Mouse (Mus musculus) cerebellum, postnatal 4 days (tissue): Measurements from ENCODE around the gene Ankrd37.

ENCODE experiments used
- DNase-seq, 2 experiments: peaks; one replicate each; pipeline ENCODE4 v3.0.0; 2022; ENCODE audit warnings: low spot score in 2 of 2, mixed read lengths in 1 of 2

Gene Ankrd37

DNA sequence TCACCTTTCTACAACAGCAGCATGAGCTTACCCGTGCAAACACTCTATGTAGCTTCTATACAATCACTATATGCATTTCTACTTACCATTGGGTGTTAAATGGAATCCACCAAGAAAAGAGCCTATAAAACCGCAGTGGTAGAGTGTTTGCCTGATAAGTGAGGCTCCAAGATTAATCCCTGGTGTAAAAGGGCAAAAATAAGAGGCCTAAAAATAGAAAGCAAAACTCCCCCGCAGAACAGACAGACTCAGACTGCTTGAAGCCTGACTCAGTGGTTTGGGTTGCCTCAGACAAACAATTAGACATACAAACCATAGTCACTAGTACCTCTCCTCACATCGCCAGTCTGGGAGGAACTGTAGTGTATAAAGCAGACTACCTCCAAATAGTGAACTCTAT lies at the start of gene Ankrd37:
Ankrd37 (minus strand) TSS at position 112 of the 400 bp plus-strand sequence.
- DNase-seq = no peak

GRCm38 (mm10) chr8:46040260-46040659 lies 34.8 kb upstream of the Ankrd37 start:
- no peak for DNase-seq

DNA sequence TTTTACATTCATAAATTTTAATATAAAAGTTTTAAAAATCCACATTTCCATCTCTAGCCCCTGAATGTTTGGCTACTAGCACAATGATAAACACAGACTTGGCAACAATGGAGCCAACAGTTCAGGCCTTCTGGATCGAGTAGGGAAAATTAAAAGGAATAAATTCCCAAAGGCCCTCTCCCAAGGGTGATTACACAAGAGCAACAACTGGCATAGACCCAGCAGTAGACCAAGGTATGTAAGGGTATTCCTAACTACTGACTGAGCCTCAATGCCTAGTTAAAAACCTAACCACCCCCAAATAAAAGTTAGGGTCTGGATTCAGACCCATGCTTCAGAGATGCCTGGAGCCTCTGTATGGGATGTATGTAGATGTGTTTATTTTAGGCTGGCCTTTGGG lies 34.2 kb upstream of the Ankrd37 start:
- no peak for DNase-seq

GRCm38 (mm10) chr8:46036217-46036616 lies 30.7 kb upstream of the Ankrd37 start:
- no peak for DNase-seq

DNA sequence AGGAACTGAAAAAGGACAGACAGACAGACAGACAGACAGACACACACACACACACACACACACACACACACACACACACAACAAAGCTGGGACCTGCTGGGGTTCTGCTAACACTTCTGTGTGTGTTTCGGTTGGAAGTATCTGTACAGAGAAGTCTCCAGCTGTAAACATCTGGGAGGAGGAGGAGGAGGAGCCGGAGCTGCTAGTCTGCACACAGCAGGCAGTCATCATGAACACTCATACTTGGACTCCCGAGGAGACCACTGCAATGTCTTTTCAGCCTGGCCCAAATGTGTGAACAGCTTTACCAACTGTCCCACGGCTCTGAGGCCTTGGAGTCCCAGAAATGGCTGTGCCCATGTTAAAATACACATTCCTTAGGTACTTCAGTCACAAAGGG lies 18.9 kb upstream of the Ankrd37 start:
- no peak for DNase-seq

DNA sequence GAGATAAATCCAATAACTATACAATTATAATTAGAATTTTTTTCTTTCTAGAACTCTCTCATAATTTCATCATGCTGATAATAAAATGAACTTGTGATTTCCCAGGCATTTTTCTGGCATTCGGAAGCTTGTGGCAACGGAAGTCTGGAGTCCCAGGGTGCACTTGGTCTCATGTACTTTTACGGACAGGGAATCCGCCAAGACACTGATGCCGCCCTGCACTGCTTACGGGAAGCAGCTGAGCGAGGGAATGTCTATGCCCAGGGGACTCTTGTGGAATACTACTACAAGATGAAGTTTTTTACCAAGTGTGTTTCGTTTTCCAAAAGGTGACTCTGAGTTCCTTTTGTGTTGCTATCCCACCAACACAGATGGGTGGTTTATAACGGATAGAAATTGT lies 17.3 kb upstream of the Ankrd37 start:
- DNase-seq = no peak

- DNase-seq = no peak
Observed at GRCm38 (mm10) chr8:46022203-46022602, 16.7 kb upstream of the Ankrd37 start.

- peak in 1 of 2 experiments; percentile 16 for DNase-seq
Observed at GRCm38 (mm10) chr8:46010746-46011680, 5.5 kb upstream of the Ankrd37 start.

- DNase-seq = no peak
Observed at GRCm38 (mm10) chr8:46010306-46010705, 4.8 kb upstream of the Ankrd37 start.

DNA sequence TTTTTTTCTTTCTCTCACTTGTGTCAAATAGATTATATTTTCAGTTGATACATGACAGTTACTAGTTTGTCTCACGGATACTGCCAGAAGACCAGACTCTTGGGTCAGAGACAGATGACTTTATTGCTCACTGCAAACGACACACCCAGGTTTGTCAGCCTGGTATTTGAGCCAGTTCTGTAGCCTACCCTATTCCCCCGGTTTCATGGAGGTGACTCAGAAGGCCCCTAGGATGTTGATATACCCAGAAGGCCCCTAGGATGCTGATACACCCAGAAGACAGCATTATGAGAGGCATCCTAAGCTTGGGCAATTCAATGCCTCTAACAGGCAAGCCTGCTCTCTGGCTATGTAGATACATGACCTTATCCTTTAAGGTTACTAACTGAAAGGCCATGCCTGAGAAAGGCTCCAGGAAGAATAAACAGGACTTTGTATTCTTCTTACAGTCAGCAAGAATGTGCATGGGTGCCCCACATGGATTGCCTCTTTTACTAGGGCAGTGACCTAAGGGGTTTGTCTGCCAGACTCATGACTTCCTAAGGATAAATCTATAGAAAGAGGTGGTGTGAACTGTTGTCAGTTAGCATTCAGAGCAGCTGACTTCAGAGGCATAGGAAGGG lies 1.7 kb upstream of the Ankrd37 start:
- no peak for DNase-seq

GRCm38 (mm10) chr8:45999784-46000705 lies 5.5 kb downstream of the Ankrd37 start:
- peak; percentile 95 to 97 for DNase-seq

GRCm38 (mm10) chr8:45999138-45999783 lies 6.2 kb downstream of the Ankrd37 start, which contains the start of gene Lrp2bp:
Lrp2bp (plus strand) TSS chr8:45999303.
- DNase-seq = no peak

DNA sequence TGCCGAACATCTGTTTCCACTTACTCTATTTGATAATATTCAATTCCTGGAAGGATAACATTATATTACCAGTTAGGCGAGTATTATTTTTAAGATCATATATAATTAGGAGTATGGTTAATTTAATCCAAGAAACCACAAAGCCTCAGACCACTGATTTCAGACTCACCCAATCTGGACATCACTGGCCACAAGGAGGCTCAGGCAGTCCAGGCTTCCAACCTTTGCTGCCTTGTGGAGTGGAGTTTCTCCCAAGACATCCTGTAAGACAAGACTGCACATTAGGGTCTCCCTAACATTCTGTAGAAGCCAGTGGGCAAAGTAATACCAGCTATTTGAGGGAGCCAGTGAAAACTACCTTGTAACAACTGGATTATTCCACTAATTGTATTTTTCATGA lies 7.3 kb downstream of the Ankrd37 start:
- no peak for DNase-seq

GRCm38 (mm10) chr8:45995576-45995975 lies 9.9 kb downstream of the Ankrd37 start:
- no peak for DNase-seq

DNA sequence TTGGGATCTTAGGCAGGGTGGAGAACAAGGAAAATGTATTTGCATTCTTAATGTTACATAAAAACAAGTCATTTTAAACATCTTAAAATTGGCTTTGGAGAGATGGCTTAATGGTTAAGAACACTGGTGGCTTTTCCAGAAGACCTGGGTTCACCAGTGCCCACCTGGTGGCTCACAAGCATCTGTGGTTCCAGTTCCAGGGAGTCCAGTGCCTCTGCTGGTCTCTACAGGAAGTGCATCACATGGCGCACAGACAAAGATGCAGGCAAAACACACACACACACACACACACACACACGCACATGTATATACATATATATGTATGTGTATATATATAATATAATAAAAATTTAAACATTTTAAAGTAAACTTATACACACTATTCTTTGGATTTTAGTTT lies 11.4 kb downstream of the Ankrd37 start:
- no peak for DNase-seq

- no peak for DNase-seq
Observed at GRCm38 (mm10) chr8:45990631-45991310, 14.7 kb downstream of the Ankrd37 start.

GRCm38 (mm10) chr8:45988189-45988588 lies 17.3 kb downstream of the Ankrd37 start:
- DNase-seq = no peak

- DNase-seq = no peak
Observed at GRCm38 (mm10) chr8:45986665-45987064, 18.8 kb downstream of the Ankrd37 start.

- no peak for DNase-seq
Observed at GRCm38 (mm10) chr8:45975837-45976468, 29.6 kb downstream of the Ankrd37 start.

DNA sequence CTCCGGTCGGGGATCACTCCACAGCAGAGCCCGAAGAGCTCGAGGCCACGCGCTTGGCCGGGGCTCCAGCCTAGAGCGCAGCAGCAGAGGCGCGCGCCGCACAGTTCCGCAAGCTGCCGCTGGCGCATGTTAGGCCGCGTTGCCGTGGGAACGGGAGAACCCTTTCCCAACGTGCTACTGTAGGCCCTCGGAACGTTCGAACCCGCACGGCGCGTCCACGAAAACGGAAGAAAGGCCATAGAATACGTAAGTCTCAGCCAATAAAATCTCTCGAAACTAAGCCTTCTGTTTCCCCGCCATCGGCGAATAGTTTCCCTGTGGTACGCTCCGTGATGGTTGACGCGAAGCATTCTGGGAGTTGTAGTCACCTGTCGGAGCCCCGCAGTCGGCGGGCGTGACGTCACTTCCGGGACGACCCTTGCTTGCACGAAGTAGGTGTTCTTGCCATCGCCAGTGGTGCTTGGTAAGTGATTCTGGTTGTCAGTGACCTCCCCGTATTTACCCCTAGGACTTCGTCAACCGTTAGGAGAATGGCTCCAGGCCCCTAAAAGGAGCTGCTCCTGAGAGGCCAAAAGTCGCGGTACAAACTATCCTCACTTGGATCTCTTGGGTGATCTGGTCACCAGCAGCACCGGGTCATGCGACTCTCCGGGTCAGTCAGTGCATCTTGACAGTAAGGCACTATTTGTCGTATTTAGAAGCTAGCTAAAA lies 30.2 kb downstream of the Ankrd37 start, which contains the start of the genes 1700029J07Rik and Ufsp2:
1700029J07Rik (minus strand) TSS at position 127 of the 711 bp plus-strand sequence.
Ufsp2 (plus strand) TSS at position 403 of the 711 bp plus-strand sequence.
- DNase-seq = peak; percentile 93 to 98
